In the genomic region with DNA sequence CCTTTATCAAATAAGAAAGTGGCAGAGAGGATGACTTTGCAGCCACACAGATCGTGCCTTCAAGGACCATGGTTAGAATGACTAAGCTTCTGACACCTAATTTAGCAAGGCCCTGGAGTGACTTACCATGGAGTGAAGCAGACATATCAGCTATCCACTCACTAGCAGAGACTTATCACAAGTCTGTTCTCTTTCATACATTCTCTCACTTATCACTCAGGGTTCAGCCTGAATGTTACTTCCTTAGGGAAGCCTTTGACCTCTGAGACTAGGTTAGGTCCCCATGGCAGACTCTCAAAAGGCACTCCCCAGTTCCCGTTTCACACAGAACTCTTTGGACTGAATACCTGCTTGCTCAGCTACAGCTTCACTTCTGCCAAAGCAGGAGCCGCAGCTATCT, we compare ENCODE assay signal across 16 mouse cellular contexts. TPM values are rescaled to one million over a fixed set of nuclear protein-coding genes. Genes with fewer than 3 reads are reported as not detected.
DNase-seq lines count a peak whose midpoint lies in the region; ATAC-seq and TF ChIP-seq lines count a peak whose summit lies in the region.
"Had no signal": no experiment of that assay in that cellular context is flagged by ENCODE, and none has a peak within 500 bp of the region (broad histone marks: within the 10 kb centered on the region; RNA-seq: fewer than 3 reads in every experiment).

No protein-coding gene starts in this region.

- no peak overlapping the region for H3K4me3 ChIP-seq in heart, embryonic 10.5 days
- H3K4me3 ChIP-seq in liver, embryonic 14.5 days (ENCODE audit: insufficient read depth in 1 of 2, low read depth in 2 of 2, low read length in 2 of 2) = no peak overlapping the region
- H3K4me3 ChIP-seq: layer of hippocampus, adult 2 months; midbrain, embryonic 12.5 days; neural tube, embryonic 12.5 days had no signal

- H3K4me2 ChIP-seq in liver, embryonic 14.5 days (ENCODE audit: low read depth) = no peak overlapping the region
- H3K4me2 ChIP-seq: midbrain, embryonic 12.5 days; neural tube, embryonic 12.5 days had no signal

- WGBS in heart, embryonic 10.5 days = 25% methylated on average over 3 of the region's 3 CpGs
- WGBS in liver, embryonic 14.5 days (ENCODE audit: insufficient replicate concordance) = 12% methylated on average over 3 of the region's 3 CpGs

- TF ChIP-seq EP300 in liver, embryonic 14.5 days (IDR thresholded peaks at IDR 0.05; ENCODE audit: low read depth) = peak; percentile 26; the same call in 1 of the 2 replicates

- H3K9me3 ChIP-seq in heart, embryonic 10.5 days = no peaks in the 10 kb centered on the region
- no peaks in the 10 kb centered on the region for H3K9me3 ChIP-seq in liver, embryonic 14.5 days (ENCODE audit: control insufficient read depth, low read length)
- H3K9me3 ChIP-seq: midbrain, embryonic 12.5 days; neural tube, embryonic 12.5 days had no signal

- H3K36me3 ChIP-seq in heart, embryonic 10.5 days = no peaks in the 10 kb centered on the region
- H3K36me3 ChIP-seq in liver, embryonic 14.5 days (replicated peaks; ENCODE audit: control insufficient read depth, insufficient read depth, low read depth) = no peaks in the 10 kb centered on the region
- H3K36me3 ChIP-seq: midbrain, embryonic 12.5 days; neural tube, embryonic 12.5 days had no signal

- ATAC-seq in liver, embryonic 14.5 days (ENCODE audit: insufficient read depth) = peak; percentile 72
- ATAC-seq: intestine, postnatal 0 days had no signal

- no peak for DNase-seq in heart, embryonic 10.5 days (ENCODE audit: low spot score)
- DNase-seq in heart, adult 9 months (ENCODE audit: low spot score in 2 of 2) = no peak
- peak; percentile 5 for DNase-seq in thymus, postnatal 14 days
- DNase-seq in thymus, adult 18-20 months = no peak
- no peak for DNase-seq in liver, embryonic 14.5 days (ENCODE audit: low read depth in 3 of 3, low spot score in 3 of 3)
- DNase-seq in right cerebral cortex, postnatal 36 days (ENCODE audit: low spot score in 2 of 2) = no peak
- DNase-seq in right cerebral cortex, postnatal 10 days (ENCODE audit: low spot score in 2 of 2) = no peak
- DNase-seq in spleen, postnatal 14 days (ENCODE audit: low spot score in 2 of 2) = no peak
- DNase-seq: B cell, adult 2 months; cerebellum, adult 2 months; lung, adult 2 months; spleen, adult 18-20 months had no signal

- peak overlapping the region; percentile 16; the same call in 1 of the 2 replicates for H3K27ac ChIP-seq in heart, embryonic 10.5 days
- no peak overlapping the region for H3K27ac ChIP-seq in liver, embryonic 14.5 days
- H3K27ac ChIP-seq: layer of hippocampus, adult 2 months; midbrain, embryonic 12.5 days; neural tube, embryonic 12.5 days had no signal

- H3K4me1 ChIP-seq in heart, embryonic 10.5 days = peaks cover 43% of the 10 kb centered on the region
- peaks cover 8 to 46% of the 10 kb centered on the region in 2 experiments for H3K4me1 ChIP-seq in liver, embryonic 14.5 days (replicated peaks; ENCODE audit: control insufficient read depth in 2 of 2, insufficient read depth in 2 of 2, low read length in 1 of 2)
- H3K4me1 ChIP-seq: midbrain, embryonic 12.5 days; neural tube, embryonic 12.5 days had no signal

- no peak overlapping the region for H3K9ac ChIP-seq in liver, embryonic 14.5 days (replicated peaks)
- H3K9ac ChIP-seq: midbrain, embryonic 12.5 days; neural tube, embryonic 12.5 days had no signal

- no peak for TF ChIP-seq CTCF in liver, embryonic 14.5 days (IDR thresholded peaks at IDR 0.05; ENCODE audit: low read depth)

- H3K27me3 ChIP-seq in heart, embryonic 10.5 days (ENCODE audit: insufficient read depth, poor library complexity, severe bottlenecking) = no peaks in the 10 kb centered on the region
- H3K27me3 ChIP-seq in liver, embryonic 14.5 days (ENCODE audit: control insufficient read depth, insufficient read depth, low read length) = no peaks in the 10 kb centered on the region
- H3K27me3 ChIP-seq: midbrain, embryonic 12.5 days; neural tube, embryonic 12.5 days had no signal

RNA-seq across cellular contexts. Expression of gene Fli1, which starts 21.3 kb away (rescaled TPM):
- 17.5 and 20.8 TPM in 2 replicates for polyA plus RNA-seq in heart, embryonic 10.5 days (2016; fragmentation: Nextera tagmentation; extraction: Ambion mirVana)
- 2.0 and 2.5 TPM in 2 replicates for polyA plus RNA-seq in liver, embryonic 14.5 days (2012; rRNA removed)
- 6.2 and 6.9 TPM in 2 replicates for polyA plus RNA-seq in liver, embryonic 14.5 days (2014; fragmentation: Nextera tagmentation; extraction: Ambion mirVana)
